Mouse (Mus musculus) liver, embryonic 16.5 days (tissue): ENCODE results near the gene Ift22. TPM values are rescaled to one million over a fixed set of nuclear protein-coding genes. Genes with fewer than 3 reads are reported as not detected.

Experiments
- ATAC-seq: fragments of 200-750 bp; cut with Nextera tagmentation; 2 replicates; pipeline ENCODE4 v1.8.0; 2017; ENCODE audit warnings: low read depth, mild to moderate bottlenecking, moderate number of reproducible peaks, moderate library complexity
- H3K27ac ChIP-seq: fragments of 300-500 bp; sonication (generic); 2 replicates; pipeline ENCODE4 v1.5.1; 2014; ENCODE audit warnings: mild to moderate bottlenecking, low read length
- H3K27me3 ChIP-seq: fragments of 300-500 bp; sonication (generic); 2 replicates; pipeline ENCODE4 v1.6.1; 2014; ENCODE audit warnings: low read depth, low read length, mixed read lengths; ENCODE audit not compliant: control insufficient read depth, insufficient read depth
- H3K36me3 ChIP-seq: fragments of 300-500 bp; sonication (generic); 2 replicates; pipeline ENCODE4 v1.6.1; 2014; ENCODE audit warnings: mild to moderate bottlenecking; ENCODE audit not compliant: control insufficient read depth, insufficient read depth
- H3K4me1 ChIP-seq: fragments of 300-500 bp; sonication (generic); 2 replicates; pipeline ENCODE4 v1.6.1; 2014; ENCODE audit warnings: low read depth, low read length, mixed read lengths; ENCODE audit not compliant: control insufficient read depth
- H3K4me2 ChIP-seq: fragments of 300-500 bp; sonication (generic); 2 replicates; pipeline ENCODE4 v1.6.1; 2014; ENCODE audit warnings: low read depth, low read length, mixed read lengths
- H3K4me3 ChIP-seq: fragments of 300-500 bp; sonication (generic); 2 replicates; pipeline ENCODE4 v1.5.1; 2014; ENCODE audit warnings: low read depth, mild to moderate bottlenecking, low read length
- H3K9ac ChIP-seq: fragments of 300-500 bp; sonication (generic); 2 replicates; pipeline ENCODE4 v1.6.1; 2014; ENCODE audit warnings: low read depth, low read length
- H3K9me3 ChIP-seq: fragments of 300-500 bp; sonication (generic); replicated peaks from 2 replicates; pipeline ENCODE4 v1.6.1; 2016; ENCODE audit warnings: low read length; ENCODE audit not compliant: control insufficient read depth
- WGBS: fragments of 180-500 bp; shearing (Covaris S2); extraction: QIAGEN DNeasy Blood & Tissue Kit; methylation state at CpG from one replicate; pipeline ENCODE4 v1.1.7; 2014; ENCODE audit not compliant: insufficient replicate concordance; 5-methylcytosine and 5-hydroxymethylcytosine counted together
- polyA plus RNA-seq: library from polyadenylated mRNA; unstranded; fragments of >200 nt; fragmentation: Nextera tagmentation; extraction: Ambion mirVana; gene quantifications from 2 replicates; pipeline ENCODE4 v1.2.1, GENCODE M21; 2015

Ift22 gene
- polyA plus RNA-seq, 1 experiment from 2014 or later: 7.6 TPM

DNA sequence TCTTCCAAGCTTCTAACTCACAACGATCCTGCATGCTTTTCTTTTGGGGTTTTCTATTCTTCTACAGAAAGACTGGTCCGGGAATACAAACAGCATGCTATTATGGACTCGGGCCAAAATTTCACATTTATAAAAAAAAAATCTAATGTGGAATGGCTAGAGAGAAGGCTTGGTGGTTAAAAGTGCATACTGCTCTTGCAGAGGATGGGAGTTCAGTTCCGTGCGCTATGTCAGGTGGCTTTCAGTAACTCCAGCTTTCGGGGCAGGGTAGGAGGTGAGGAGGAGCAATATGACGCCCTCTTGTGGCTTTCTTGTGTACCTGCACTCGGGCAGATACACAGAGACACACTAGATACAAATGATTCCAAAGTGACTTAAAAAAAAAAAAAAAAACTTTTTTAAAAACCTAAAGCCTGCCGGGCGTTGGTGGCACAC, 12.4 kb upstream of the Ift22 start:
- Histone ChIP-seq H3K4me1 (no peaks in the 10 kb centered on the region), H3K9me3 (no peaks in the 10 kb centered on the region), H3K27me3 (no peaks in the 10 kb centered on the region), H3K27ac (no peak overlapping the region), H3K4me2 (no peak overlapping the region), H3K36me3 (no peaks in the 10 kb centered on the region), H3K9ac (no peak overlapping the region), H3K4me3 (no peak overlapping the region)
- WGBS: 54% methylated on average over 10 of the region's 10 CpGs
- no peak for ATAC-seq

DNA sequence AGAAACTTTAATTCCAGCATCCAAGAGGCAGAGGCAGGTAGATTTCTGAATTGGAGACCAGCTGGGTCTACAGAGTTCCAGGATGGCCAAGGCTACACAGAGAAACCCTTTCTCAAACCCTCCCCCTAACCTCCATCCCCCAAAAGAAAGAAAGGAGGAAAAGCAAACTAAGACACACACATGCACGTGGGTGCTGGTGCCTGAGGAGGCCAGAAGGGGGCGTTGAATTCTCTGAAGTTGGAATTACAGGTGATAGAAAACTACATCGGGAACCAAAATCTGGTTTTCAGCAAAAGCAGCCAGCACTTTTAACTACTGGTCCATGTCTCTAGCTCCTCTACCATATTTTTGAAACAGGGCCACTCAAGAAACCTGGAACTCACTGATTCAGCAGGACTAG, 3.3 kb upstream of the Ift22 start:
- Histone ChIP-seq H3K4me3 (no peak overlapping the region), H3K27me3 (no peaks in the 10 kb centered on the region), H3K36me3 (no peaks in the 10 kb centered on the region), H3K9me3 (no peaks in the 10 kb centered on the region), H3K9ac (no peak overlapping the region), H3K27ac (no peak overlapping the region), H3K4me1 (no peaks in the 10 kb centered on the region), H3K4me2 (no peak overlapping the region)
- 56% methylated on average over 3 of the region's 3 CpGs for WGBS
- no peak for ATAC-seq

GRCm38 (mm10) chr5:136905630-136906029, 2.3 kb upstream of the Ift22 start:
- H3K9ac ChIP-seq: no peak overlapping the region
- no peak for ATAC-seq
- 36% methylated on average over 7 of the region's 7 CpGs for WGBS

DNA sequence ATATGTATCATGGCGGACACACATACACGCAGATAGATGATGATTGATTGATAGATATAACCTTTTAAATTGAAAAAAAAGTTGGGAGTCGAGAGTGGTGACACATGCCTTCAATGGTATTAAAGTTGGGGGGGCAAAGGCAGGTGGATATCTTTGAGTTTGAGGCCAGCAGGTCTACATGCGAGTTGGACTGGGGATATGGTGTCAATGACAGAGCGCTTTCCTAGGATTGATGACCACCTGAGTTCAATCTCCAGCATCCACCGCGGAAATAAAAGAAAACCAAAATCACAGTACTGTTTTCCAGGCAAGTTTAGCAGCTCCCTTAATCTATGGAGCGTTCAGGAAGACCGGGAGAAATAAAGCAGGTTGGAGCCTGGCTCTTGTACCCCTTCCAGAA, 363 bp upstream of the Ift22 start:
- ATAC-seq: no peak
- Histone ChIP-seq H3K36me3 (no peaks in the 10 kb centered on the region), H3K4me2 (peak overlapping the region; percentile 69), H3K4me3 (peak overlapping the region; percentile 65), H3K27me3 (no peaks in the 10 kb centered on the region), H3K9me3 (no peaks in the 10 kb centered on the region), H3K27ac (no peak overlapping the region), H3K9ac (no peak overlapping the region), H3K4me1 (no peaks in the 10 kb centered on the region)
- WGBS: 33% methylated on average over 9 of the region's 9 CpGs

More at GRCm38 (mm10) chr5:136905630-136906029, 2.3 kb upstream of the Ift22 start:
- no peaks in the 10 kb centered on the region for H3K9me3 ChIP-seq
- no peak overlapping the region for H3K4me3 ChIP-seq
- H3K27ac ChIP-seq: no peak overlapping the region
- H3K27me3 ChIP-seq: no peaks in the 10 kb centered on the region
- H3K36me3 ChIP-seq: no peaks in the 10 kb centered on the region
- no peak overlapping the region for H3K4me2 ChIP-seq
- no peaks in the 10 kb centered on the region for H3K4me1 ChIP-seq

- H3K27ac ChIP-seq: no peak overlapping the region
Measured at GRCm38 (mm10) chr5:136914183-136914582, 6.2 kb downstream of the Ift22 start.

DNA sequence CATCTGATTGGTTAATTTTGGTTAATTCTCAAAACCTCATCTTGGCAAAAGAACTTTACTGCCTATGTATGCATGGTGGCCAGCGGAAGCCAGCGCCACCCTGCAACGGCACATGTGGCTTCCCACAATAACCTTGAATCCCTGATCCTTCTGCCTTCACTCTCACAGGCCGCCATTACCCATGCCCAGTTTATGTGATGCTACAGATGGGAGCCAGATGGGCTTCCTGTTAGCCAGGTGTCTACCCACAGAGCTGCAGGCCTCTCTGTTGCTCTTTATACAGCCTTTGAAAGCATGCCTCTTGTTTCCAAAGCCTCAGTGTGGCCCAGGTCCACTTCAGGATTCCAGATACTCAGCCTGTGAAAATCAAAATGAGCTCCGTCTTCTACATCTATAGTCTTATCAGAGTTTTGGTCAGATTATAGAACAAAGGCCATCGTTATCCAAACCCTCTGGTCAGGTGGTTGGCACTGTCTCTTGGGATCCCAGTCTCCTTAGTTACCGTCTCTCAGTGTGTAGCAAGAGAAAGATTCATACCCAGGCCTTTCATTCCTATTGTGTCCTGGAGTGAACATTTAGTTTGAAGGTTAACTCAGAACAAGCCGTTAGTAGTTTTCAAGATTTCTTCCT, 9.8 kb downstream of the Ift22 start:
- no peaks in the 10 kb centered on the region for H3K36me3 ChIP-seq
- no peaks in the 10 kb centered on the region for H3K9me3 ChIP-seq
- H3K4me1 ChIP-seq: peaks cover 12% of the 10 kb centered on the region
- no peak for ATAC-seq
- H3K27ac ChIP-seq: no peak overlapping the region
- WGBS: 86% methylated on average over 8 of the region's 8 CpGs
- H3K27me3 ChIP-seq: no peaks in the 10 kb centered on the region
- no peak overlapping the region for H3K4me2 ChIP-seq
- H3K4me3 ChIP-seq: no peak overlapping the region
- H3K9ac ChIP-seq: no peak overlapping the region

More at GRCm38 (mm10) chr5:136914183-136914582, 6.2 kb downstream of the Ift22 start:
- Histone ChIP-seq H3K4me3 (no peak overlapping the region), H3K27me3 (no peaks in the 10 kb centered on the region), H3K9ac (no peak overlapping the region), H3K9me3 (no peaks in the 10 kb centered on the region), H3K4me1 (peaks cover under 1% of the 10 kb centered on the region; the same call in 1 of the 2 replicates), H3K36me3 (no peaks in the 10 kb centered on the region), H3K4me2 (no peak overlapping the region)
- 71% methylated on average over 3 of the region's 3 CpGs for WGBS
- no peak for ATAC-seq

DNA sequence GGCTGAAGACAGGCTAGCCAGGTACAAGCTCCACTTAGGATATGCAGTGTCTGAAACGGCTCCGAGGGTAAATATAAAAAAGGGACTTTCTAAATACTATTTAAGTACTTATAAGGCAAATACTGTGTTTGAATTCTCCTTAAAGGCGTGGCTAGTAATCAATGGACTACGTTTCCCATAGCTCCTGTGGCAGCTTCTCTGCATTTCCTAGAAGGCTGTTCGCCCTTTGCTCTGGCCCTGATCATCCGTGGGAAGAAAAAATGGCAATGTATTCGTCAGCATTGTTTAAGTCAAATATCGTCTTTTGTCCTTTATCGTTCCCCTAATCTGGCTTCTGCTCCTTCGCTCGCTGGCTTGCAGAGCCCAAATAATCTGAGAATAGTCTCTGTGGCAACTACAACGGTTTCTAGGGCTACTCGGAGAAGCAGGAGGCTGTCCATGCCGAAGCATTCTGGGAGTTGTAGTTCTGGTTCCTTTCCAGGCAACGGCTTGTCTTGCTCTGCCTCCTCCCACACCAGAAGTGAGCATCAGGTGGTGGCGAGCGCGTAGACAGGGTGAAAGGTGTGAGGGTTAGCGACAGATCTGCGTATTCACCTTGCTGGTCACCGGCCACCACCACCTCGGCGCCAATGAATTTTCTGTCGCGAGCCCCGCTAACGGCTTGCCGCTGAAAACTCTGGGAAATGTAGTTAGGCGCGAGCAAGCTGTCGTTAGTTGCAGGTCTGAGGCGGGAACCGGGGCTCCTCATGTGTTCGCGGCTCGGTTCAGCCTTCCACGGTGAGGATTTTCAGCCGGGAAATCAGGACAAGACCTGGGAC, 10.9 kb downstream of the Ift22 start:
- Histone ChIP-seq H3K36me3 (no peaks in the 10 kb centered on the region), H3K27me3 (no peaks in the 10 kb centered on the region), H3K9me3 (no peaks in the 10 kb centered on the region), H3K4me2 (peak overlapping the region; percentile 92), H3K4me3 (peak overlapping the region; percentile 62), H3K4me1 (peaks cover 12% of the 10 kb centered on the region), H3K9ac (peak overlapping the region; percentile 62), H3K27ac (no peak overlapping the region)
- peak; percentile 89 for ATAC-seq
- 2% methylated on average over 38 of the region's 38 CpGs for WGBS

DNA sequence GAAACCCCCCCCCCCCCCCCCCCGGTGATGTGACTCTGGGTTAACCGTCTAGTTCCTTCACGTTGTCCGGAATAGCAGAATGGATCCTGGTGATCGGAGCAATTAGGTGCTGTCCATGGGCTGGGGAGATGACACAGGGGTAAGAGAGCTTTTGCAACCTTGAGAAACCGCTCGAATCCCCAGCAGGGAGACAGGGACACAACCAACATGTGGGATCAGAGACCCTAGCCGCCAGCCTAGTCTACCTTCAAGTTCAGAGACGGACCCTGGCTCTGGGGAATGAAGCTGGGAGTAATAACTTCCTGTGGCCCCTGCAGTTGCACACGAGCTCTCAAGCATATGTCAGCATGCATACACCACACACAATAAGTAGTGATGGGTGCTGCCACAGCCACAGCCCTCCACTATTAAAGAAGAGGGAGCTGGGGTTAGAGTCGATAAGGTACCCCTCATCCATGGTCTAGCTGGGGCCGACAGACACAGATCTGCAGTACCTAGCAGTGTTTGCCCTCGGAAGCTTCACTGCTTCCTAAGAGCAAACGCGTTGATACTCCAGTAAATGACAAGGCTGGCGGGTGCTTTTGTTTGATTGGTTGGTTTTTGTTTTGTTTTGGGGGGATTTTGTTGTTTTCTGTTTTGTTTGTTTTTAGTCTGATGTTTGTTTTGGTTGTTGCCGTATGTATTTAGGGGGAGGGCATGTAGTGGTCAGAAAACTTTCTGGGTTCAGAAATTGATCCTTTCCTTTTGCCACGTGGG, 11.8 kb downstream of the Ift22 start:
- no peaks in the 10 kb centered on the region for H3K36me3 ChIP-seq
- H3K4me2 ChIP-seq: peak overlapping the region; percentile 92
- 14% methylated on average over 18 of the region's 18 CpGs for WGBS
- H3K9ac ChIP-seq: peak overlapping the region; percentile 62
- H3K27me3 ChIP-seq: no peaks in the 10 kb centered on the region
- H3K4me3 ChIP-seq: peak overlapping the region; percentile 62
- H3K9me3 ChIP-seq: no peaks in the 10 kb centered on the region
- peaks cover 12% of the 10 kb centered on the region for H3K4me1 ChIP-seq
- no peak for ATAC-seq
- H3K27ac ChIP-seq: no peak overlapping the region
